Mouse (Mus musculus): ENCODE measurements around the gene Nexn.

The Nexn gene

DNA sequence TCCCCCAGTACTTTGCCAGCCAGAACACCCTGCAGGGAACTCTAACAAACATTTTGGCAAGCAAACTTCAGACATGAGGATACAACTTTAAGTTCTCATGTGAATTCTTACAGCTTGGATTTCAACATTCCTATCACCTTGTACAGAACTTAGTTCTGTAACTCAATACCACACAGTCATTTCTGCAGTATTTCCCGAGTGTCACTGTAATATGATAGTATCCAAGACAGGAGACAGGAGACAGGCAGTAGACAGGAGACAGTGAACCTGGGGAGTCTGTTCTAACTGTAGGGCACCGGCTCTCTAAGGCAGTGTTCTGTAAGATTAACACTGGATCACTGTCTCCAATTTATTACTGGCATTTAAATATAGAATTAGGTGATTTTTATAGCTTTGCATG lies 12.3 kb upstream of the Nexn start:
- no peak for DNase-seq (ENCODE audit: inconsistent age in 2 of 2, low spot score in 1 of 2)

DNA sequence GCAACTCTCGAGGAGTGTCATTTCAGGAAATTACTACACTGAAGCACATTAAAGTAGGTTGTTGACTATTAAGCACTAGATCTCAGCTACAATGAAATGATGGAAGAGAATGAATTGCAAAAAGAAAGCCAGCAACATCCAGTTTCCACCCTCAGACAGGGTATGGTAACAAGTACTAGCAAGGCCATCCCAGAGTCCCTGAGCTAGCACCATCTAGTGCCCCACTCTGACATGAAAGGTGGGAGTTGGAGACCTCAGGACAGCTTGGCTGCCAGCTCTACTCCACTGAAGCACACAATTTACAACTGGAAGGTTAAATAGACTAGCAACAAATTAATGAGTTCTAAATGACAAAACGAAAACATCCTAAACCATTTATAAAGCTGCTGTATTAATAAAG lies 11.8 kb upstream of the Nexn start:
- no peak for DNase-seq (ENCODE audit: inconsistent age in 2 of 2, low spot score in 1 of 2)

DNA sequence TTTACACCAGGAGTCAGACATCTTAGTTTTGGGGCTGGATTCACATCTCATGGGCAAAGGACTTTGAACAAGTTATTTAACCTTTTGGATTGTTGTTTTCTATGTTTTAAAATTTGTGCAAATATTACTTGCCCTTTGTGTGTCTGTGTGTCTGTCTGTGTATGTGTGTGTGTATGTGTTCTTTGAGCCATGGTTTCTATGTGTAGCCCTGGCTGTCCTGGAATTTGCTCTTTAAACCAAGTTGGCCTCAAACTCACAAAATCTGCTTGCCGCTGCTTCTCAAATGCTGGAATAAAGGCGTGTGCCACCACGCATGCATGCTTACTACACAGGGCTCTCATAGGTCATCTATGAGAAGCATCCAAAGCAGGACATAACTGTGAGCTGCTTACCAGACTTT lies 10.8 kb upstream of the Nexn start:
- no peak for DNase-seq (ENCODE audit: inconsistent age in 2 of 2, low spot score in 1 of 2)

DNA sequence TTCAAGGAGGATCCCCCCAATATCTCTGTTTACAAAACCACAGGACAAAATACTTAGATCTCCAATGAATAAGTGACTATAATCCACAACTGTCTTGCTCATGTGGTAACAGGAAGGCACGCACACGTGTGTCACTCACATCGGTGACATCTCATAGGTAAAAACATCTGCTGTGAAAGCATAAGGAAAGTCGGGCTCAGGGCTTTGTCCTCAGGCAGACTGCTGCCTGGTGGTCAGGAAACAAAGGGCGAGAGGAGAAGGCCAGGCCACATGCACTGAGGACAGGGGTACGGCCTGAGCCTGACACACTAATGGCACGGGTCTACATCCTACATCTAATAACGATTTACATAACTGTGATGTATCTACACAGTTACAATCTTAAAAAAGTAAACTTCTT lies 8.9 kb upstream of the Nexn start:
- DNase-seq (ENCODE audit: inconsistent age in 2 of 2, low spot score in 1 of 2), result no peak

DNA sequence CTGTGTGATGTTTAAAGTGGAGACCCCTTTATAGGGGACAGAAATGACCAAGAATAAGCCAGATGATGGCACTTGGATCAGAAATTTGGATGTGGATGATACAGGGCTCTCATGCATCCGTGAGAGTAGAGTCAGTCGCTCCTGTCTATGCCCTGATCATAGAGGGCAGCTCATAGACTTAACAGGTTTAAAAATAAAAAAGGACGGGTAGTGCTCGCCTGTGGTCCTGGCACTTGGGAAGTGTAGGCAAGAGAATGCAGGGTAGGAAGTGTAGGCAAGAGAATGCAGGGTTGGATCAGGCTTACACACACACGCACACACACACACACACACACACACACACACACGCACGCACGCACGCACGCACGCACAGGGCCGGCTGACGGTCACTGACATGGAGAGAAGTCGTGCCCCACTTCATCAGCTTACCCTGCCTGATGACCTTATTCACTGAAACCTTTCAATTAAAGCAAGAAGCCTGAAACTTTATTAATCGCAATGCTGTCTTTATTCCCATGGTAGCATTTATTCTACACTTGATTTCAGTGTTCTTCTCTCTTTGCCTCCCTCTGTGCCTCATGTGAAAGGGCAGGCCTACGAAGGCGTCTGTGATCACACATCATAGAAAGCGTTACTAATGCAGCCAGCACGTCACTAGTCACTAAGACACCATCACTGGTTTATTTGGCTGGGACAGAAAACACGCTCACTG lies 7.0 kb upstream of the Nexn start:
- DNase-seq (ENCODE audit: inconsistent age in 2 of 2, low spot score in 1 of 2), result no peak

DNA sequence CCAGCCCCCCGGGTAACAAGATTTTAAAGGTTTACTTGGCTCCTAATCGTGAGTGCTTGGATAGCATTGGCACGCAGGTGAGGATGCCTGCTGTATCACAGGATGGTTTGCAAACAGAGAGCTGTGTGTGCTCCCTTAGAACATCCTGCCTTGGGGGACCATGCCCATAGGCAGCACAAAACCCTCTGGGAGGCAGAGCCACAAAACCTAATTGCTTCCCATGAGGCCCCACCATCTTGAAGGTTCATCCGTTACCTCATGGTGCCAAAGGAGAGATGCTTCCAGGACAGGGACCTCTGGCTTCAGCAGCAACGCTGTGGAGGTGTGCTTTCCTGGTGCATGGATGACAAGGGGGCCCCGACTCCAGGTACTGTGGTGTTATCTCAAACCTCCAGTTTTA lies 5.7 kb upstream of the Nexn start:
- DNase-seq (ENCODE audit: inconsistent age in 2 of 2, low spot score in 1 of 2), result no peak

DNA sequence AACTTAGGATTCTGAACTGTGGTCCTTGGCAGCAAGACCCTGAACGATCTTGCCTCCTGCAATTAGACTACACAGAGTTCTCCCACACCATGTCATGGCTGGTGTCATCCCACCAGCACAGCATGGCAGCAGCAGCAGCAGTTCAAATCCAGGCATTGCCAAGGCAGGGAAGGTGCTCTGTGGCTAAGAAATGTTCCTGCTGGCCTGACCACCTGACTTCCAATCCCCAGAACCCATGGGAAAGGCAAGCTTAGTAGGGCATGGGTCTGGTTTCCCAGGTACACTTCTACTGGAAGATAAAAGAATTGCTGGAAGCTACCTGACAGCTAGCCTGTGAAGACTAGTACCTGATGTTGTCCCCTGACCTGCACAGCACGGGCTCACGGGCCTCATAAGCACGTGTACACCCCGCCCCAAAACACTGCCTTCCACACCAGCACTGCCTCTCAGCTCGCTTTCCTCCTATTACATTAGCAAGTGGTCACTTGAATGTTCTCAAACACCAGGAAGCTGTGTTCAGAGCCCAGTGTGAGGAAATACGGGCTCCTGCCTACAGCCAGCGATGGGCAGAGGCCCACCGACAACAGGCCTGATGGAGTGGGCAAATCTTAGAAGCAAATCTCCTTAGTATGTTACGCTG lies 5.0 kb upstream of the Nexn start:
- DNase-seq (ENCODE audit: inconsistent age in 2 of 2, low spot score in 1 of 2), result no peak

DNA sequence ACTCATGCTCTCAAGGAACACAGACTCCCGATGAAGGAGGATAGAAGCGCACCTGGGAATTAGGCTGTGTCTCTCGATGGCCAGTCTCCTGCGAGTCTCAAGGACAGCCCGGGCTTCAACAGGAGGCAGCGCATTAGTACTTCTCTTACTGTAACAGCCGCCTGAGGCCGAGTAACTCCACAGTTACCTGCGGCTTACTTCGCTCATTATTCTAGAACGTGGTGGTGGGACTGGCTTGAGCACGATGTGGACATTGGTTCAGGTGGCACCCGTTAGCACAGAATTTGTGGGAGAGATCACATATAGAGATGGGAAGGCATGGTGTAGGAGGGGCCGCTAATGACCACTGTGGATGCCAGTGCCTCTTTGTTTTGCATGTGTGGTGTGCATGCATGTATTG lies 1.9 kb upstream of the Nexn start:
- DNase-seq (ENCODE audit: inconsistent age in 2 of 2, low spot score in 1 of 2), result no peak

DNA sequence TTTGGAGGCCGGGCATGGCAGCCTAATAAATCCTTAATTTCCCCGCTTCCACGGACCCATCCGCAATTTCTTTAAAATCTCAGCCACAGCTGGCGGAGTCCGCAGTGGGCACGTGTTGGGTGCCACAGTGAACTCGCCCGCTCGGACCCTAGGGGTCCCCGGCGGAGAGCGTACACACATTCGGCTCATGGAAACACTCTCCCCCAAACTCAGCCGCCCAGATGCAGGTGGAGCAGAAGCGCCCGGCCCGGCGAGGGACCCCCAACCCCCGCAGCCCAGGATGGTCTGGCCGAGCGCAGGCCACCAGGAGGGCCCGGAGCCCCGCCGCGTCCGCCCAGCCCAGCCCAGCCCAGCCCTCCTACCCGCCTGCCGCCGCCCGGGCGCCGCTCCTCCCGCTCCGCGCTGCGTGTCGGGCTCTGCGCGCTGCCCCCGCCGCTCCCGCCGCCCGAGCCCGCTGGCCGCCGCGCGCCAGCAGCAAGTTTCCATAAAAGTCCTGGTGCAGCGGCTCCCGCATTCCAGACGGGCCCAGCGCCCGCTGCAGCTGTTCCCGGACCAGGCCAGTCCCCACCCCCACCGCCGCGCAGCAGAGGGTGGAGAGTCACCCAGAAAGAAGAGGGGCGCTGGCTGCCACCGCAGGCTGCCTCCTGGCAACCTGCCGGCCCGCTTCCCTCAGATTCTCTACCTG lies 657 bp downstream of the Nexn start:
- DNase-seq (ENCODE audit: inconsistent age in 2 of 2, low spot score in 1 of 2), result peak; percentile 68 to 88

DNA sequence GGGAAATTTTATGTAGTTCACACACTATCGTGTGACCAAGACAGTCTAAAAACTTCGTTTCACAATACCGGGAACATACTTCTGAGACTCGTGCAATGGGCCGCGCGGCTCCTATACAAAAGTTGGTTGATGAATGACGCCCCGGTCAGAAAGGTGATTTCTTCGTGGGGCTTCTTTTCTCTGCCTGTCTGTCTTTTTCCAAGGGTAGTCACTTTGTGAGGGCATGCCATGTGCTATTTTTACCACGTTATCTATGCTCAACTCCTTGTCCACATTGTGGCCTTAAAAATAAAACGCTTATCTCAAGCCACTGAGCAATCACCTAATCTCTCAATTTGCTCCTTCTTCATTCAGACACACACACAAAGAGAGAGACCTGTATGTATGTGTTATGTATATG lies 1.3 kb downstream of the Nexn start:
- no peak for DNase-seq (ENCODE audit: inconsistent age in 2 of 2, low spot score in 1 of 2)

DNA sequence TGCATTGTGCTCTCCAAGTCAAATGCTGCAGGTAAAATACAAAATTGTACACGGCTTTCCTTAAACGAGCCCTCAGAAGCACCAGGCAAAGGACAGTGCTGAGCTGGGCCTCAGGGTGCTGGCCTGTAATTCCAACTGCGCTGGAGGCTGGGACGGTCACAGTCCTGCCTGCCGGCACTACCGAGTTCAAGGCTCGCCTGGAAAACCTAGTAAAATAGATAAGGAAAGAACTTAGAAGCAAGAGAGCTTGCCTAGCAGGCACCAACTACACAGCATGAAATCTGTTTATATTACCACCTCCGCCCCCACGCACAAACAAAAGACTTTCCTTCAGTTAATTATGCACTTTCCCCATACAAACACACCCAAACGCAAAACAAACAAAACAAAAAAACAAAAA lies 1.8 kb downstream of the Nexn start:
- DNase-seq (ENCODE audit: inconsistent age in 2 of 2, low spot score in 1 of 2), result no peak

DNA sequence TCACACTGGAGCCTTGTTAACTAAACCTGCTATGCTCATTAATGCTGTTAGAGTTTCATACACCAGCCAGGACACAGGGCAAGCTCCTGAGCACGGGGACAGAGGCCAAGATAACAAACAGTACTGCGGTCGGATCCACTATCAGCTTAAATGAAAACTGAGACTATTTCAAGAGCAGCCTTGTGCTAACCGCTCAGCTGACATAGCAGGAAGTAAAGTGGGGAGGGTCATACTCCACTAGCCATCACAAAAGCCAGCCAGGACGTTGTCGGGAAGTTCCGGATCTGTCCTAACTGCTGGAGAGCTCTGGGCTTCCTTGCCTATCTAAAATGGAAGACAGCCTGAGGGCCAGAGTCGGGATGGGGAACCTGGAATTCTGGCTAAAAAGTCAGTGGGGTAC lies 4.2 kb downstream of the Nexn start:
- DNase-seq (ENCODE audit: inconsistent age in 2 of 2, low spot score in 1 of 2), result no peak

DNA sequence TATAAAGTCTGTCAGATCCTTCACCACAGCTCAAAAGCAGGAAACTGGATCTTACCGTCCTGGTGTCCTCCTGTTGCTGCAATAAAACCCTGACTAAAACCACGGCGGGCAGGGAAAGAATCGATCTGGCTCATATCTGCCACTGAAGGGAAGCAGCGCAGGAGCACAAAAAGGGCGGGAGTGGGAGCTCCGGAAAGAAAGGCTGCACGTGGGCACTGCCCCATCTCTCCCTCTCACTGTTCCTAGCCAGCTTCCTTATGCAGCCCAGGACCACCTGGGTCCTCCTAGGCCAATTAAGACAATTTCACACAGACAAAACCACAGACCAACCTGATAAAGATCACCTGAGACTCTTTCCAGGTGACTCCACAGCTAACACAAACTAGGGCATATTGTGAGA lies 4.7 kb downstream of the Nexn start:
- no peak for DNase-seq (ENCODE audit: inconsistent age in 2 of 2, low spot score in 1 of 2)

DNA sequence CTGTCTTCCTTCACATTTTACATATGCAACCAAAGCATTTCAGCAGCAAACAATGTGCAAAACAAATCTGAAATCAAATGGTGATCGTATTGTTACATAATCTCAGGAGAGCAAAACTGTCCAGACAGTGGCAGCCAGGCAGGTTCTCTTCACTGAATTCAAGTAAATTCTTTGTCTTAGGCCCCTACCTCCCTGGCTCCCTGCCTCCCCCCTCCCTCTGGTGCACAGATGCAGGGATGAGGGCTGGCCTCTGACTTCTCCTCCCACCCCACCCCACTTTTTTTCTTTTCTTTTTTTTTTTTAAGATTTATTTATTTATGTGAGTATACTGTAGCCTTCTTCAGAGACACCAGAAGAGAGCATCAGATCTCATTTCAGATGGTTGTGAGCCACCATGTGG lies 5.8 kb downstream of the Nexn start:
- DNase-seq (ENCODE audit: inconsistent age in 2 of 2, low spot score in 1 of 2), result no peak

DNA sequence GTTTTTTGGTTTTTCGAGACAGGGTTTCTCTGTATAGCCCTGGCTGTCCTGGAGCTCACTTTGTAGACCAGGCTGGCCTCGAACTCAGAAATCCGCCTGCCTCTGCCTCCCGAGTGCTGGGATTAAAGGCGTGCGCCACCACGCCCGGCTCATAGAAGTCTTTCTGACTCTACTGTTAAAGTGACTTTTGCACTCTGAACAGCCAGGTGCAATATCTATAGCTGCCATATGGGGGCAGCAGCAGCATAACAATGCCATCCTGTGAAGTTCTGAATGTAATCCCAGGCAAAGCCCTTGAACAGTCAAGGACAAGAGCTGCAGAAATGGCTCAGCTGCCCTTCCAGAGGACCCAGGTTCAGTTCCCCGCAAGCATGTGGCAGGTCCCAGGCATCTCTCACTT lies 6.7 kb downstream of the Nexn start:
- peak; percentile 75 to 94 for DNase-seq (ENCODE audit: inconsistent age in 2 of 2, low spot score in 1 of 2)

DNA sequence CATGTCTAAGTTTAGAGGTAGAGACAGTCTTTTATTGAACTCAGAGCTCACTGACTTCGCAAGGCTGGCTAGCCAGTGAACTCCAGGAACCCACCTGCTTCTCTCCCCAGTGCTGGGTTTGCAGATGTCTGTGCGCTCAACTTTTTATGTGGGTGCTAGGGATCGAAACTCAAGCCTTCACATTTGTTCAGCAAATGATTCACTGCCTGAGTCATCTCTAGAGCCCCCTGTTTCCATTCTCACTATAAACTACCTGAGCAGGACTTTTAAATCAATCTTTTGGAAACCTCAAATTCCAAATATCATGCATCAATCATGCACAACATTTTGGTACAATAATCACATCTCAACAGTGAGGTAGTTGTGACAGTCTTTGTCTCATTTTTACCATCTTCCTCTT lies 8.6 kb downstream of the Nexn start:
- DNase-seq (ENCODE audit: inconsistent age in 2 of 2, low spot score in 1 of 2), result no peak

DNA sequence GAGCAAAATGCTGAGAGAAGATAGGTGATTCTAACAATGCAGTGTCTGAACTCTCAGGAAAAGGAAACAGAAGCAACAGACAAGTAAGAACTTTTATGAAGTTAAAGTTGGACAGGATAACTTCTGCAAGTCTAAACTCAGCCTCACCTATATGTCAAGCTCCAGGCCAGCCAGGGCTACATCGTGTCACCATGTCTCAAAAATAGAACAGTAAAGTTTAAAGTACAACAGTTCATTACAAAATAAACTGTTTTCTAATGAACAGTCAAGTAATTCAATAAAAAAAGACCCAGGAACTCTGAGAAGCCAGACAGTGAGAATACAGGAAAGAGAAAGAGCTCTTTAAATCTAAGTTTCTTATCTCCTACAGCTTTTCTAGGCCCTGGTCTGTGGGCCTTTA lies 15.7 kb downstream of the Nexn start:
- no peak for DNase-seq (ENCODE audit: inconsistent age in 2 of 2, low spot score in 1 of 2)

DNA sequence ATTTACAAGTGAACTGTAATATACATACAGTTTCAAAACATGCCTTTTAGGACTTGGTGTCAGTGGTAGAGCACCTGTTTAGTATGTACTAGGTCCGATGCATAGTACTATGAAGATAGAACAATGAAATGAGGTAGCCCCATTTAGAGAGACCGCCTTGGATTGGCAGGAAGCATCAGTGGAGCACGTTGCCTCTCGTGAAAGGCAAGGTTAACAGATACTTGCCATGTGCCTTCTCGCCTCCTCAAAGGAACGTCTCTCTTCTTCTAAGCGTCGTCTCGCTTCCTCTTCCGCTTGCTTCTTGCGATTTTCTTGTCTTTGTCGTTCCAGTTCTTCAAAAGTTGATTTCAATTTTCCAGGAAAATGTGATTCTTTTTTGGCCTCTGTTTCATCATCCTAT lies 18.4 kb downstream of the Nexn start:
- DNase-seq (ENCODE audit: inconsistent age in 2 of 2, low spot score in 1 of 2), result no peak

DNA sequence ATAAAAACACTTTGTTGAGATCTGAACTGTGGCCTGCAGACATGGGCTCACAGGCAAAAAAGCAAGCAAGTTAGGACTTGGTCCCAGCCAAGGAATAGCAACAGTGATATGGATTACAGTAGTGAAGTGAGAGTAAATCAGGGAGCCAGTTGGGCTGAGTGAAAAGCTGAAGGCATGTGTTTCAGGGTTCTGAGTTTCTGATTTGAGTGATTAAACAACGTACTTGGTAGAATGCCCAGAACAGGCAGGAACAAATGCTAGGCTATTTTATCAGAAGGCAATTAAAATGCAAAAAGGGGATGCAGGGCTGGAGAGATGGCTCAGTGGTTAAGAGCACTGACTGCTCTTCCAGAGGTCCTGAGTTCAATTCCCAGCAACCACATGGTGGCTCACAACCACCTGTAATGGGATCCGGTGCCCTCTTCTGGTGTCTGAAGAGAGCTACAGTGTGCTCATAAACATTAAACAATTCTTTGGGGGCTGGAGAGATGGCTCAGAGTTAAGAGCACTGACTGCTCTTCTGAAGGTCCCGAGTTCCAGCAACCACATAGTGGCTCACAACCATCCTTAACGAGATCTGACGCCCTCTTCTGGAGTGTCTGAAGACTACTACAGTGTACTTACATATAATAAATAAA lies 20.8 kb downstream of the Nexn start:
- no peak for DNase-seq (ENCODE audit: inconsistent age in 2 of 2, low spot score in 1 of 2)

DNA sequence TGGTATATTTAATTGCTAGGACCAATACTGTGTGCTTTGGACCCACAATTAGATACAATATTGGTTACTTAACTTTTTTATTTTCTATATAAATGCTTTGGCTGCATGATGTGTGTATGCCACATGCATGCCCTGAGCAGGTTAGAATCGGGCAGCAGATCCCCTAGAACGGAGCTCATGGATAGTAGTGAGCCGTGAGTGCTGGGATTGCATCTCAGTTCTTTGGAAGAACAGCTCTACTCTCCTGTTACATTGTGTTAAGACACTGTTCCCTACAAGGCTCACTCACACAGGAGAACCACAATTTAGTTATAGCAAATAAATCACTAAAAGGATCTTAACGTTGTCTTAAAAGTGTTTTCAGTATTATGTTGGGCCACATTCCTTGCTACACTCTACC lies 22.8 kb downstream of the Nexn start:
- no peak for DNase-seq (ENCODE audit: inconsistent age in 2 of 2, low spot score in 1 of 2)

DNA sequence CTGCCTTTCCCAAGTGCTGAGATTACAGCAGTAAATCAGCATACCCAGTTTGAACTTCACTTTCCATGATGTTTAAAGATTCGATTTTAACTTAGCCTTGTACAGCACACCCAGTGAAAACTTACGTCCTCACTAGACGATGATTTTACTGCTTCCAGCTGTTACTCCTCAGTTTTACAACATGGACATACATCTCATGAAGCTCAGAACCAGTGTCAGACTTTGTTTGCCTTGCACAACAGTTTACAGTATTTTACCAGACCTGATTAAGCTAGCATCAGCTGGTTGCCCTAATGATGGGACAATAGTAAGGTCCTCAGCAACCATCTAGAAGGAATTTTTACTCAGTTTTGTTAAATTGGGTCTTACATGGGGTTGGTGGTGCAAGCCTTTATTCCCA lies 25.1 kb downstream of the Nexn start:
- DNase-seq (ENCODE audit: inconsistent age in 2 of 2, low spot score in 1 of 2), result no peak

DNA sequence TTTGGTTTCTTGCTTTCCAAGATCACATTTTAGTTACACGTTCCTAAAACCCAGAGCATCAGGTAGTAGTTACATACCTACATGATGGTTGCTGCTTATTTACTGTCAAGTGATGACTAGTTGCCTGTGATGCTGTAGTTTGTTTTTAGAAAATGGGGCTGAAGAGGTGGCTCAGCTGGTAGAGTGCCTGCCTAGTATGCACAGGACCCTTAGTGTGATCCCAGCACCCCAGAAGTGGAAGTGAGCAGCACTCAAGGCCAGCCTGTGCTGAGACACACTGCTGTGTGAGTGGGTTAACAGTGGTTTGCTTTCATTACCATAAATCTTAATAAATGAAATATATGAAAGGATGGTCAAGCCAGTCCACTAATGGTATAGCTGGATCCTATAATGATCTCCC lies 26.6 kb downstream of the Nexn start:
- no peak for DNase-seq (ENCODE audit: inconsistent age in 2 of 2, low spot score in 1 of 2)

Measured in adrenal gland, adult (tissue).